ENCODE assay signal across 8 mouse cellular contexts in genomic region chr14:20347441-20347990, GRCm38 (mm10). TPM values are rescaled to one million over a fixed set of nuclear protein-coding genes. Genes with fewer than 3 reads are reported as not detected.
A peak's percentile ranks its signal among the peaks of the same experiment; 100 is the strongest.
DNase-seq lines count a peak whose midpoint lies in the region; ATAC-seq and TF ChIP-seq lines count a peak whose summit lies in the region.

No protein-coding gene starts in this region.

- H3K9me3 ChIP-seq in heart, embryonic 11.5 days (replicated peaks; ENCODE audit: control insufficient read depth, low read length) = no peaks in the 10 kb centered on the region
- H3K9me3 ChIP-seq in ES-Bruce4 (replicated peaks; ENCODE audit: control insufficient read depth, insufficient read depth, low read length, poor library complexity, severe bottlenecking) = peaks cover 12% of the 10 kb centered on the region
- no peaks in the 10 kb centered on the region for H3K9me3 ChIP-seq in forebrain, embryonic 14.5 days (replicated peaks; ENCODE audit: control insufficient read depth, low read length)
- H3K9me3 ChIP-seq in liver, embryonic 13.5 days (replicated peaks) = no peaks in the 10 kb centered on the region

- H3K36me3 ChIP-seq in heart, embryonic 11.5 days (ENCODE audit: control insufficient read depth, insufficient read depth, low read length) = peaks cover 3% of the 10 kb centered on the region; the same call in 1 of the 2 replicates
- H3K36me3 ChIP-seq in ES-Bruce4 (ENCODE audit: control insufficient read depth, insufficient read depth, low read length, poor library complexity, severe bottlenecking) = peaks cover 14% of the 10 kb centered on the region
- peaks cover 20% of the 10 kb centered on the region for H3K36me3 ChIP-seq in forebrain, embryonic 14.5 days (ENCODE audit: control insufficient read depth, insufficient read depth, low read length)
- peaks cover 27% of the 10 kb centered on the region for H3K36me3 ChIP-seq in liver, embryonic 13.5 days

- intact Hi-C loops in heart, postnatal 10 days (cut with DNase I) = no loop called here
- intact Hi-C loops in gastrocnemius, postnatal 36 days (cut with DNase I) = no loop called here

- peak; percentile 58; the same call in 1 of the 2 replicates for ATAC-seq in heart, embryonic 11.5 days (replicated peaks; ENCODE audit: insufficient number of reproducible peaks, low FRiP score, low TSS enrichment)
- ATAC-seq in forebrain, embryonic 14.5 days = peak; percentile 72
- ATAC-seq in liver, embryonic 13.5 days (ENCODE audit: low read depth) = peak; percentile 61

- peak overlapping the region; percentile 87 for H3K9ac ChIP-seq in heart, embryonic 11.5 days (ENCODE audit: low read depth, low read length)
- peak overlapping the region; percentile 85 for H3K9ac ChIP-seq in ES-Bruce4 (ENCODE audit: low read depth, poor library complexity, severe bottlenecking)
- peak overlapping the region; percentile 94 for H3K9ac ChIP-seq in forebrain, embryonic 14.5 days (ENCODE audit: low read length)
- H3K9ac ChIP-seq in liver, embryonic 13.5 days = peak overlapping the region; percentile 90

- peak overlapping the region; percentile 88 for H3K27ac ChIP-seq in heart, embryonic 11.5 days (ENCODE audit: low read depth, low read length)
- no peak overlapping the region; the same call in 1 of the 2 replicates for H3K27ac ChIP-seq in ES-Bruce4 (ENCODE audit: insufficient read depth, low read length)
- H3K27ac ChIP-seq in forebrain, embryonic 14.5 days (ENCODE audit: low read depth, low read length) = peak overlapping the region; percentile 60; the same call in 1 of the 2 replicates
- H3K27ac ChIP-seq in liver, embryonic 13.5 days = peak overlapping the region; percentile 78

- no peaks in the 10 kb centered on the region for H3K27me3 ChIP-seq in heart, embryonic 11.5 days (ENCODE audit: control insufficient read depth, insufficient read depth, low read length)
- H3K27me3 ChIP-seq in ES-Bruce4 (ENCODE audit: control insufficient read depth, insufficient read depth, low read length, poor library complexity, severe bottlenecking) = no peaks in the 10 kb centered on the region
- H3K27me3 ChIP-seq in forebrain, embryonic 14.5 days (replicated peaks; ENCODE audit: control insufficient read depth, insufficient read depth, low read length) = no peaks in the 10 kb centered on the region
- H3K27me3 ChIP-seq in liver, embryonic 13.5 days = no peaks in the 10 kb centered on the region

- peak overlapping the region; percentile 74 for H3K4me2 ChIP-seq in heart, embryonic 11.5 days
- H3K4me2 ChIP-seq in forebrain, embryonic 14.5 days (ENCODE audit: low read length) = peak overlapping the region; percentile 66
- H3K4me2 ChIP-seq in liver, embryonic 13.5 days = peak overlapping the region; percentile 74

- TF ChIP-seq POLR2A in ES-Bruce4 (IDR thresholded peaks at IDR 0.05; ENCODE audit: insufficient read depth, low read length) = no peak

- WGBS in heart, embryonic 11.5 days (ENCODE audit: insufficient replicate concordance) = 4% methylated on average over 15 of the region's 15 CpGs
- 5% methylated on average over 15 of the region's 15 CpGs for WGBS in forebrain, embryonic 14.5 days
- WGBS in liver, embryonic 13.5 days (ENCODE audit: insufficient replicate concordance) = 2% methylated on average over 15 of the region's 15 CpGs

- no peak for TF ChIP-seq EP300 in ES-Bruce4 (IDR thresholded peaks at IDR 0.05; ENCODE audit: insufficient read depth, low read depth, low read length)

- peak overlapping the region; percentile 64 for H3K4me3 ChIP-seq in heart, embryonic 11.5 days (ENCODE audit: low read depth, low read length)
- H3K4me3 ChIP-seq in ES-Bruce4 (ENCODE audit: low read depth, low read length) = peak overlapping the region; percentile 86
- H3K4me3 ChIP-seq in forebrain, embryonic 14.5 days (ENCODE audit: low read depth, low read length) = peak overlapping the region; percentile 82
- peak overlapping the region; percentile 82 for H3K4me3 ChIP-seq in liver, embryonic 13.5 days (replicated peaks)

- DNase-seq in heart, postnatal 10 days = no peak
- DNase-seq in forebrain, embryonic 14.5 days (ENCODE audit: low spot score) = no peak
- DNase-seq in liver, embryonic 13.5 days = no peak
- DNase-seq in telencephalon, adult 2 months (ENCODE audit: low read depth, low spot score) = peak; percentile 52
- no peak for DNase-seq in gastrocnemius, postnatal 36 days
- DNase-seq in gastrocnemius, postnatal 10 days = no peak

- TF ChIP-seq CTCF in ES-Bruce4 (IDR thresholded peaks at IDR 0.05; ENCODE audit: low read depth, low read length) = no peak

- H3K4me1 ChIP-seq in heart, embryonic 11.5 days (ENCODE audit: control insufficient read depth, insufficient read depth, low read length) = peaks cover 11% of the 10 kb centered on the region
- H3K4me1 ChIP-seq in ES-Bruce4 (ENCODE audit: control insufficient read depth, insufficient read depth, low read length) = no peaks in the 10 kb centered on the region
- H3K4me1 ChIP-seq in forebrain, embryonic 14.5 days (ENCODE audit: control insufficient read depth, insufficient read depth, low read length) = peaks cover 13% of the 10 kb centered on the region
- peaks cover 34% of the 10 kb centered on the region for H3K4me1 ChIP-seq in liver, embryonic 13.5 days (replicated peaks)

RNA-seq across cellular contexts. Expression of gene Ecd, which starts 0.4 kb away (rescaled TPM):
- polyA plus RNA-seq in heart, embryonic 11.5 days (2014; fragmentation: Nextera tagmentation; extraction: Ambion mirVana) = 39.6 and 43.7 TPM in 2 replicates
- 10 to 100 TPM; 31.4 to 31.8 TPM for total RNA-seq in heart, postnatal 10 days (2021)
- polyA plus RNA-seq in ES-Bruce4 (2011; ENCODE audit: insufficient read depth, insufficient read length, low read depth, missing spikeins) = 62.2 and 67.2 TPM in 2 replicates
- 56.9 and 58.6 TPM in 2 replicates for polyA plus RNA-seq in forebrain, embryonic 14.5 days (2014; fragmentation: Nextera tagmentation; extraction: Ambion mirVana)
- 35.6 and 39.2 TPM in 2 replicates for polyA plus RNA-seq in liver, embryonic 13.5 days (2015; fragmentation: Nextera tagmentation; extraction: Ambion mirVana)
- 10 to 100 TPM; 30.3 to 31.8 TPM for total RNA-seq in gastrocnemius, postnatal 36 days (2021)
- total RNA-seq in gastrocnemius, postnatal 10 days (2021) = 10 to 100 TPM; 27.1 to 28.8 TPM

RNA-seq across cellular contexts. Expression of gene Fam149b, which starts 0.4 kb away (rescaled TPM):
- polyA plus RNA-seq in heart, embryonic 11.5 days (2014; fragmentation: Nextera tagmentation; extraction: Ambion mirVana) = 27.5 and 33.2 TPM in 2 replicates
- 10 to 100 TPM; 33.9 to 34.6 TPM for total RNA-seq in heart, postnatal 10 days (2021)
- 37.0 and 44.9 TPM in 2 replicates for polyA plus RNA-seq in ES-Bruce4 (2011; ENCODE audit: insufficient read depth, insufficient read length, low read depth, missing spikeins)
- 37.0 and 40.8 TPM in 2 replicates for polyA plus RNA-seq in forebrain, embryonic 14.5 days (2014; fragmentation: Nextera tagmentation; extraction: Ambion mirVana)
- polyA plus RNA-seq in liver, embryonic 13.5 days (2015; fragmentation: Nextera tagmentation; extraction: Ambion mirVana) = 8.2 and 8.4 TPM in 2 replicates
- 10 to 100 TPM; 19.4 to 21.0 TPM for total RNA-seq in gastrocnemius, postnatal 36 days (2021)
- 10 to 100 TPM; 17.3 to 22.6 TPM for total RNA-seq in gastrocnemius, postnatal 10 days (2021)

RNA-seq across cellular contexts. Expression of gene Dnajc9, which starts 41.2 kb away (rescaled TPM):
- polyA plus RNA-seq in heart, embryonic 11.5 days (2014; fragmentation: Nextera tagmentation; extraction: Ambion mirVana) = 76.4 and 104 TPM in 2 replicates
- 10 to 100 TPM; 19.7 to 24.5 TPM for total RNA-seq in heart, postnatal 10 days (2021)
- 107 and 121 TPM in 2 replicates for polyA plus RNA-seq in ES-Bruce4 (2011; ENCODE audit: insufficient read depth, insufficient read length, low read depth, missing spikeins)
- 140 and 165 TPM in 2 replicates for polyA plus RNA-seq in forebrain, embryonic 14.5 days (2014; fragmentation: Nextera tagmentation; extraction: Ambion mirVana)
- 133 and 148 TPM in 2 replicates for polyA plus RNA-seq in liver, embryonic 13.5 days (2015; fragmentation: Nextera tagmentation; extraction: Ambion mirVana)
- 10 to 100 TPM in 1 of 2 experiments, 1 to 10 TPM in 1; 7.3 to 11.8 TPM for total RNA-seq in gastrocnemius, postnatal 36 days (2021)
- total RNA-seq in gastrocnemius, postnatal 10 days (2021) = 10 to 100 TPM; 14.8 to 15.8 TPM

RNA-seq across cellular contexts. Expression of gene Mrps16, which starts 45.9 kb away (rescaled TPM):
- polyA plus RNA-seq in heart, embryonic 11.5 days (2014; fragmentation: Nextera tagmentation; extraction: Ambion mirVana) = 93.3 and 97.9 TPM in 2 replicates
- 10 to 100 TPM; 71.5 to 72.4 TPM for total RNA-seq in heart, postnatal 10 days (2021)
- polyA plus RNA-seq in ES-Bruce4 (2011; ENCODE audit: insufficient read depth, insufficient read length, low read depth, missing spikeins) = 55.7 and 69.6 TPM in 2 replicates
- polyA plus RNA-seq in forebrain, embryonic 14.5 days (2014; fragmentation: Nextera tagmentation; extraction: Ambion mirVana) = 68.4 and 72.3 TPM in 2 replicates
- polyA plus RNA-seq in liver, embryonic 13.5 days (2015; fragmentation: Nextera tagmentation; extraction: Ambion mirVana) = 71.5 and 73.0 TPM in 2 replicates
- 10 to 100 TPM; 40.4 to 41.3 TPM for total RNA-seq in gastrocnemius, postnatal 36 days (2021)
- 10 to 100 TPM; 47.1 to 50.9 TPM for total RNA-seq in gastrocnemius, postnatal 10 days (2021)

RNA-seq across cellular contexts. Expression of gene Nudt13, which starts 53.0 kb away (rescaled TPM):
- 9.0 and 9.8 TPM in 2 replicates for polyA plus RNA-seq in heart, embryonic 11.5 days (2014; fragmentation: Nextera tagmentation; extraction: Ambion mirVana)
- 10 to 100 TPM; 23.3 to 27.0 TPM for total RNA-seq in heart, postnatal 10 days (2021)
- polyA plus RNA-seq in ES-Bruce4 (2011; ENCODE audit: insufficient read depth, insufficient read length, low read depth, missing spikeins) = 14.0 and 16.1 TPM in 2 replicates
- 11.1 and 14.7 TPM in 2 replicates for polyA plus RNA-seq in forebrain, embryonic 14.5 days (2014; fragmentation: Nextera tagmentation; extraction: Ambion mirVana)
- 6.3 and 7.4 TPM in 2 replicates for polyA plus RNA-seq in liver, embryonic 13.5 days (2015; fragmentation: Nextera tagmentation; extraction: Ambion mirVana)
- 10 to 100 TPM; 27.0 to 29.9 TPM for total RNA-seq in gastrocnemius, postnatal 36 days (2021)
- 10 to 100 TPM; 21.3 to 22.9 TPM for total RNA-seq in gastrocnemius, postnatal 10 days (2021)
